Mouse (Mus musculus): ENCODE measurements around the gene Csf1. TPM values are rescaled to one million over a fixed set of nuclear protein-coding genes. Genes with fewer than 3 reads are reported as not detected.

Gene Csf1
- polyA plus RNA-seq, 1 experiment from 2014 or later = 7.9 TPM

DNA sequence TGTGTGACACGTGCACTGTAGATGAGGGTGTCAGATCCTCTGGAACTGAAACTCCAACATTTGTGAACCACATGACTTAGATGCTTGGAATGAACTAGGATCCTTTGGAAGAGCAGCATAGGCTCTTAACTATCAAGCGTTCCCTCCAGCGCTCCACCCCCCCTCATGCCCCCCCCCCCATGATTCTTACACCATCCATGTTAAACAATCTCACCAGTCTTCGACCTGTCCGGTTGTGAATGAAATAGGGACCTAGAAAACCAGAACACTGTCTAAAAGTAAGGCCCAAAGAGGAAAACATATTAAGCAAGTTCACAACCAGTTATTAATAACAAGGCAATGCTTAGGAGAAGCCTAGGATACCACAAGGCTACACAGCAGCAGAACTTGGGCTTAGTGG lies 32.5 kb upstream of the Csf1 start:
- H3K27me3 ChIP-seq = no peaks in the 10 kb centered on the region
- 88% methylated on average over 5 of the region's 5 CpGs for WGBS
- peak overlapping the region; percentile 83 for H3K27ac ChIP-seq (replicated peaks)

DNA sequence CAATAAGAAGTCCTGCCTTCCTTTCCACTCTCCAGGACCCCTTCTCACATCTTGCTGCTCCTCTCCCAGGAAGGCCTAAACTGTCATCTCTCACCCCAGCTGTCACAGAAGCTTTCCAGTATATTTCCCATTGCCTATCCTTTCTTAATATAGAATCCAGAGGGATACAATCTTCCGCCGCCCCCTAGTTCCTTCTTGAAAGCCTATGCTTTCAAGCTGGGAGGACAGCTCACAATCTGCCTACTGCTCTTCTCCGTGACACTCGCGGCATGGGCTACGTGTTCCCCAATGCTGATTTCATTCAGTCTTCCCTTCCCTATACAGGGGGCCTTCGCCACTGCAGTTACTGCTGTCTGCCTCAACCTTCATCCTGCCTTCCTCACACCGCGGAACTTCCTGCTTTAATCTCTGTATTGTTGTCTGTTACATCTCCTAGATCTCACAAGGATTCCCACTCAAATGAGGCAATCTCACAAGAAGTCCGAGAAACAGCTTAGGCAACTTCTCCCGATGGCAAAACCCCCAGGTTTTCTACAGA lies 30.6 kb upstream of the Csf1 start:
- ATAC-seq (replicated peaks) = no peak
- H3K36me3 ChIP-seq = no peaks in the 10 kb centered on the region
- no peak overlapping the region for H3K4me3 ChIP-seq
- no peak overlapping the region for H3K4me2 ChIP-seq (replicated peaks)
- H3K27ac ChIP-seq (replicated peaks) = no peak overlapping the region
- H3K4me1 ChIP-seq = peaks cover 26% of the 10 kb centered on the region
- no peaks in the 10 kb centered on the region for H3K27me3 ChIP-seq
- no peaks in the 10 kb centered on the region for H3K9me3 ChIP-seq
- 88% methylated on average over 11 of the region's 11 CpGs for WGBS
- no peak overlapping the region for H3K9ac ChIP-seq (replicated peaks)

More for the DNA sequence above, 32.5 kb upstream of the Csf1 start:
- H3K36me3 ChIP-seq = no peaks in the 10 kb centered on the region
- no peaks in the 10 kb centered on the region for H3K9me3 ChIP-seq
- H3K4me1 ChIP-seq = peaks cover 17% of the 10 kb centered on the region
- no peak overlapping the region for H3K4me2 ChIP-seq (replicated peaks)
- no peak overlapping the region for H3K4me3 ChIP-seq
- no peak overlapping the region for H3K9ac ChIP-seq (replicated peaks)
- no peak for ATAC-seq (replicated peaks)

DNA sequence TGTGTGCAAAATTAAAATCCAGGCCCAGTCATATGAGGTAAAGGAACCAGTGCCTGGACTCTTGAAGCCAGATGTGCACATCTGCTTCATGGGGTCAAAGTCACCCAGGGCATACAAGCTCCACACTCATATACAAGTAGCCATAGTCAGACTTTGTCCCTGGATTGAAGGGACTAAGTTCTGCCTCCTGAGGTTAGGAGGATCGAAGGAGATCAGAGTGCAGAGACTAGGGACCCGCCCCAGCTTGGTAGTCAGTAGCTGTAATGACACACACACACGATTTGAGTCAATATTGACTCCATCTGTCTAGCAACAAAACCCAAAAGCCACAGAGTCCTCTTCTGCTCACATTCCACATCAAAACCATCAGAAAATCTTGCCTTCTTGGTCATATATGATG lies 30.0 kb upstream of the Csf1 start:
- Histone ChIP-seq H3K9ac (replicated peaks) (no peak overlapping the region), H3K27ac (replicated peaks) (no peak overlapping the region), H3K36me3 (no peaks in the 10 kb centered on the region), H3K4me2 (replicated peaks) (no peak overlapping the region), H3K4me3 (no peak overlapping the region), H3K9me3 (no peaks in the 10 kb centered on the region), H3K27me3 (no peaks in the 10 kb centered on the region), H3K4me1 (peaks cover 26% of the 10 kb centered on the region)
- 88% methylated on average over 3 of the region's 3 CpGs for WGBS
- no peak for ATAC-seq (replicated peaks)

DNA sequence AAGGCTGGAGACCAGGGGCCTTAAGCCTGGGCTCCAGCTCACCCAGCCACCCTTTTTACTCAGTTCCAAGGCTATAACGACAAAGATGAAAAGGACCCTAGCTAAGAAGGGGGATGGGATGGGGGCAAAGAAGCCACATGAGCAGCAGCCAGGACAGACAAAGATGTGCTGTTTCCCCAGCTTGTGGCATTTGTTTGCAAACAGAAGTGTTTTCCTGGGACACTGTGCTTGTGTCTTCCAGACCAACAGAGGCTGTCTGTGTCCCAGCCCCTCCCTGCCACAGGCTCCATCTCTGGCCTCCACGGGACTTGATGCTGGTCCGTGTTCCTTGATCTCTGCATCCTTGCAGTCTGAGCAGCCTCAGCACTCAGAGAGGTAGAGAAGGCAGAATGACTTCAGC lies 28.6 kb upstream of the Csf1 start:
- WGBS = 64% methylated on average over 3 of the region's 3 CpGs
- no peak overlapping the region for H3K27ac ChIP-seq (replicated peaks)

DNA sequence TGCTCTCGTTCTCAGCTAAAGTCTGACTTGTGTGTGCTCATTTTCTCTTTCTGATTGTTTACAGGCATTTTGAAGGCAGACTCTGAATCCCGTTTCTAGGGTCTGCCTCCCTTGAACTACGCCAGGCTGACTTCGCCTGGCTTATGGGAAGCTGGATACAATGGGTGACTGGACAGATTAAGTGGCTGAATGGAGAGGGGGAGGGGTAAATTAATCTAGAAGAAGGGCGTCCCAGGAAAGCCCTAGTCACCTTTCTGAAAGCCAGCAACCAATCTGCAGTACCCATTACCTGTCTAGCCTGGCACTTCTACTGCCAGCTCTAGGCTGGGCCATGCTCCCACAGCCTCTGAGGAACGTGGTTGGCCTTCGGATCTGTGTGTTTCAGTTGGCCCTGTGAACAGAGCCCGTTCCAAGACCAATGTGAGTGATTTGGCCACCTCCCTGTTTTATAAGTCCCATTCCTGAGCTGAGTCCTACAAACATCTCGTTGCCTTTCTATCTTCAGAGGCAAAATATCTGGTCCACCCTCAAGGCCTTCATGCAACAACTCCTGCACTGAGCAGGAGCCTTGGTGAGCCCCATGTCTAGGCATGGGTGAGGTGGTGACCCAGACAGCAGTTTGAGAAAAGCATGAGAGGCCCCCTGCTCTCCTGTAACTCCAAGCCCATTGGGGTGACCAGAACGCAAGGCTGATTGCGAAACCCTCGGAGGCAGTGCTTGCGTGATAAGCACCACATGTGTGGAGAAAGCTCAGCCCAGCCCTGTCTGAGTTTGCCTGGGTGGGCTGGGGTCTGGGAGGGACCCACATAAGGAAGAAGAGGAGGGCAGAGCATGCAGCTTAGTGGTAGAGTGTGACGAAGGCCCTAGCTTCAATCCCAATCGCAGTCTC lies 27.6 kb upstream of the Csf1 start:
- Histone ChIP-seq H3K9me3 (no peaks in the 10 kb centered on the region), H3K4me1 (peaks cover 12% of the 10 kb centered on the region), H3K36me3 (no peaks in the 10 kb centered on the region), H3K27me3 (no peaks in the 10 kb centered on the region), H3K4me3 (no peak overlapping the region), H3K27ac (replicated peaks) (no peak overlapping the region), H3K9ac (replicated peaks) (no peak overlapping the region), H3K4me2 (replicated peaks) (no peak overlapping the region)
- 60% methylated on average over 15 of the region's 15 CpGs for WGBS
- no peak for ATAC-seq (replicated peaks)

More for the DNA sequence above, 28.6 kb upstream of the Csf1 start:
- Histone ChIP-seq H3K27me3 (no peaks in the 10 kb centered on the region), H3K9me3 (no peaks in the 10 kb centered on the region), H3K4me1 (peaks cover 22% of the 10 kb centered on the region), H3K9ac (replicated peaks) (no peak overlapping the region), H3K4me3 (no peak overlapping the region), H3K4me2 (replicated peaks) (no peak overlapping the region), H3K36me3 (no peaks in the 10 kb centered on the region)
- no peak for ATAC-seq (replicated peaks)

DNA sequence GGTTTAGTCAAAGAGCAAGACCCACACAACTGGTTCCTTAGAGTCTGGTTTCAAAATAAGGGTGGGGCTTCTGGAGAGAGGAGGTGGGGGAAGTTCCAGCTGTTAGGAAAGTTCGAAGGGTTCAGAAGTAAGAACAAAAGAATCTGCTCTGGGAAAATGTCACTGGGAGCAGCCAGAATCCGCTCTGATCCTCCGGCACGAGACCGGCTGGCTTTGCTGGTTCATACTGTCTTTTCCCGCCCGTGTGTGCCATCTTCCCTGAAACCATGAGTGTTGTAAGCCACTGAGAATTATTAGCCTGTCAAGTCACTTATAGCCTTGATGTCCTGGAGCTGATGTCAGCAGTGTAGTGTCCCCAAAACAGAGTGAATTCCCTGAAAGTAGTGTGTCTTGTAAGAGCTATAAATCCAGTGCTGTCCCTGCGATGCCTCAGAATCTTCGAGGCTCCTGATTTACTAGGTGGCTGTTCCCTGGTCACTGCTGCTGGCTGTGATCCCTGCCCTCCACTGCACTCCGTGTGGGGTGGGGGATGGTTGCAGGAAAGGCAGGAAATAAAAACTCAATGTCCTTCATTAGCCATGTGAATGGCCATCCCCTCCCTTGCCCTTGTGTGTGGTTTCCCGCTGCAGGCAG lies 26.8 kb upstream of the Csf1 start:
- Histone ChIP-seq H3K36me3 (no peaks in the 10 kb centered on the region), H3K27ac (replicated peaks) (no peak overlapping the region), H3K4me3 (no peak overlapping the region), H3K27me3 (no peaks in the 10 kb centered on the region), H3K4me1 (peaks cover 9% of the 10 kb centered on the region), H3K9me3 (no peaks in the 10 kb centered on the region), H3K4me2 (replicated peaks) (no peak overlapping the region), H3K9ac (replicated peaks) (no peak overlapping the region)
- ATAC-seq (replicated peaks) = no peak
- 37% methylated on average over 11 of the region's 11 CpGs for WGBS

DNA sequence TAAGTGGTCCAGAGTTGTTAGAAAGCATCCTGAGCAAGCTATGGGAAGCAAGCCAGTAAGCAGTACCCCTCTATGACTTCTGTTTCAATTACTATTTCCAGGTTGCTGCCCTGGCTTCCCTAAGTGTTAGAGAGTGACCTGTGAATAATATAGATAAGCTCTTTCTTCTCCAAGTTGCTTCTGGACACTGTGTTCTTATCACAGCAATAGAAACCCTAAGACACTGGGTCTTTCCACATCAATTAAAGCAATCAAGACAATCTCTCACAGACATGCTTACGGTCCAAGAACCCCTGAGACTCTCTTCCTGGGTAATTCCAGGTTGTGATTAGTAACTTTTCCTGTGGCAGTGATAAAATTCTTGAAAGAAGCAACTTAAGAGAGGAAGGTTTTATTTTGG lies 26.1 kb upstream of the Csf1 start:
- Histone ChIP-seq H3K27ac (replicated peaks) (no peak overlapping the region), H3K9ac (replicated peaks) (no peak overlapping the region), H3K4me3 (no peak overlapping the region), H3K4me2 (replicated peaks) (no peak overlapping the region), H3K27me3 (no peaks in the 10 kb centered on the region), H3K4me1 (peaks cover 9% of the 10 kb centered on the region), H3K9me3 (no peaks in the 10 kb centered on the region), H3K36me3 (no peaks in the 10 kb centered on the region)
- 92% methylated on average over 1 of the region's 1 CpGs for WGBS
- ATAC-seq (replicated peaks) = no peak

DNA sequence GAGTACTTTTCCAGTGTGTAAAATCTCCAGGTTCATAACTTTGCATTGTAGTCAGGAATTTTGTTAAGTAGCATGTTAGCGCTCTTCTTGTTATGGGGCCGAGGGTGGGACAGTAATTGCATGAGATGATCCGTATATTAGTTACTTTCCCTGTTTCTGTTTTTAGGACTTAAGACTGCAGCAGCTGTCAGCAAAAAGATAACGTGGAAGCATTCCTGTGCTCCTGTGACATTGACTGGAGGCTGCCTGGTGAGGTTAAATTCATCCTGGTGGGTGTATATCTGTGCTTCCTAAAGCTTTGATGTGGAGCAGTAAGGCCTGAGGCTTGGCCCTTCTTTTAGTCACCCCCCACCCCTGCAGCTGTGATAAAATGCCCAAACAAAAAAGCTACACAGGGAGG lies 25.3 kb upstream of the Csf1 start:
- H3K27ac ChIP-seq (replicated peaks) = no peak overlapping the region
- H3K9me3 ChIP-seq = no peaks in the 10 kb centered on the region
- no peaks in the 10 kb centered on the region for H3K27me3 ChIP-seq
- no peak overlapping the region for H3K4me3 ChIP-seq
- no peak for ATAC-seq (replicated peaks)
- no peaks in the 10 kb centered on the region for H3K36me3 ChIP-seq
- no peak overlapping the region for H3K4me2 ChIP-seq (replicated peaks)
- 86% methylated on average over 4 of the region's 4 CpGs for WGBS
- H3K4me1 ChIP-seq = peaks cover 9% of the 10 kb centered on the region
- no peak overlapping the region for H3K9ac ChIP-seq (replicated peaks)

DNA sequence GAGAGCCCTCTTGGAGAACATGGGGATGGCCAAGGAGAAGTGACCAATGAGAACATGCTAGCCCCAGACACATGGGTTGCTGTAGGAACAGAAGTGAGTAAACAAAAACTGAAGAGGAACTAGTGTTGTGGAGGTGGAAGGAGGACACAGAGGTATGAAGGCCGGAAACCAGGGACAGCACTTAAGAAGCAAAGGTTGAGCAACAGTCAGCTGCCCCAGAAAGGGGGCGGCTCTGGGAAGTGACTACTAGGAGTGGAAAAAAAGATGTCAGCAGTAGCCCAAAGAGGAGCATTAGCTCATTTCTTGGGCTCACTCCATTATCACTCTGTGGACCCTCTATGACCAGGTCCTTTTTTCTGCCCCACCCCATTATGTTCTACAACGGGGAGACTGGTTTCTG lies 23.0 kb upstream of the Csf1 start:
- peaks cover 9% of the 10 kb centered on the region for H3K4me1 ChIP-seq
- 98% methylated on average over 3 of the region's 3 CpGs for WGBS

DNA sequence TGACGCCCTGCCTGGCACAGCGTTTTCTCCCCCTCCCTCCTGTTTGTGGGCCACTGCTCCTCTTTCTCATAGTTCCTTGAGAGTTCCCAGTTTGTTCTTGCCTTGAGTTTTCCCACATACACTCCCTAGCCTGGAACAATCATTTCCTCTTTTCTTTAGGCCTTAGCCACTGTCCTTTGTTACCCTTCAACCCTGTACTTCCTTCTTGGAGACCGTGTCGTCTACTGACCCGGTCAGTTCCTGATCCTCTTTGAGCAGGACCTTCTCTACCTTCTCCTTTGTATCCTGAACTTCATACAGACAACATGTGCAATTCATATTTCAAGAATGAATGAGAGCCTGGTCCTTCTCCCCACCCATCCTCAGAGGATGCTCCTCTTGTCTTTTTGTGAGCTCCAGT lies 21.0 kb upstream of the Csf1 start:
- H3K4me2 ChIP-seq (replicated peaks) = no peak overlapping the region
- no peak for ATAC-seq (replicated peaks)
- H3K9ac ChIP-seq (replicated peaks) = no peak overlapping the region
- no peaks in the 10 kb centered on the region for H3K27me3 ChIP-seq
- 93% methylated on average over 5 of the region's 5 CpGs for WGBS
- no peaks in the 10 kb centered on the region for H3K4me1 ChIP-seq
- H3K27ac ChIP-seq (replicated peaks) = no peak overlapping the region
- H3K4me3 ChIP-seq = no peak overlapping the region
- H3K9me3 ChIP-seq = no peaks in the 10 kb centered on the region
- H3K36me3 ChIP-seq = no peaks in the 10 kb centered on the region

More for the DNA sequence above, 23.0 kb upstream of the Csf1 start:
- Histone ChIP-seq H3K27me3 (no peaks in the 10 kb centered on the region), H3K36me3 (no peaks in the 10 kb centered on the region), H3K4me2 (replicated peaks) (no peak overlapping the region), H3K4me3 (no peak overlapping the region), H3K9ac (replicated peaks) (no peak overlapping the region), H3K27ac (replicated peaks) (no peak overlapping the region), H3K9me3 (no peaks in the 10 kb centered on the region)
- no peak for ATAC-seq (replicated peaks)

DNA sequence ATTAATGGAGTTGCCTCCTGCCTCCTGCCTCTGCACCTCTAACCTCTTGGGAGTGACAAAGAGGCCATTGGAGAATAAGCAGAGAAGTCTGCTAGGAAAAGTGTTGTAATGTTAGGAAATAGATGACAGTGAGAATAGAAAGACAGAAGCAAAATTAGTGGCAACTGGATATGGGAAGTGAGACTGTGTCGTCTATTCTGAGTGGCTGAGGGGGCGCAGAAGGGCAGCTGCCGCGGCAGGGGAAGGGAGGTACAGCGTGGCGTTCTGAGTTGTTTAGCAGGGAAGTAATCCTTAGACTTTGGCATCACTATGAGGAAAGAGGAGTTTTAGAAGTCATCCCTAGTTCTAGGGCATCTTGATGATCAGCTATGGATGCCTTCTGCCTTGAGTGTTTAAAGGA lies 17.7 kb upstream of the Csf1 start:
- H3K27ac ChIP-seq (replicated peaks) = no peak overlapping the region
- 89% methylated on average over 6 of the region's 6 CpGs for WGBS
- H3K4me3 ChIP-seq = no peak overlapping the region

DNA sequence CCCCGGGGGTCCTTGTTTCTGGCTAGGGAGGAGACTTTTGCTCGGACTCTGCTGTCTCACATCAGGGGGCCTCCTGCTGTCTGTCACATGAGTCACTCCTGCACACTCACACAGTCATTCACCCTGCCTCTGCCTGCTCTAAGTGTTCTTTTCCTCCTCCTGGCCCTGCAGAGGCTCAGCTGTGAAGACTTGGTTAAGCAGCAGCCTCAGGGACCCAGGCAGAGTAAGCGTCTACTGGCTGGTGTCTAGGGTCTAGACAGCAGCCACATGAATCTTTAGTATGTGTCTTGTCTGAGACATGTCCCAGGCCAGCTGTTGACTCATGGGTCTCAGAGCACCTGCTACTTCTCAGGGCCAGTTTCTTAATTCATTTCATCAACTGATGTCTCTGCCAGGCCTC lies 16.0 kb upstream of the Csf1 start:
- no peak overlapping the region for H3K27ac ChIP-seq (replicated peaks)
- no peak overlapping the region for H3K4me2 ChIP-seq (replicated peaks)
- no peaks in the 10 kb centered on the region for H3K4me1 ChIP-seq
- ATAC-seq (replicated peaks) = no peak
- WGBS = 49% methylated on average over 3 of the region's 3 CpGs
- H3K9me3 ChIP-seq = no peaks in the 10 kb centered on the region
- H3K36me3 ChIP-seq = no peaks in the 10 kb centered on the region
- H3K4me3 ChIP-seq = no peak overlapping the region
- H3K9ac ChIP-seq (replicated peaks) = no peak overlapping the region
- H3K27me3 ChIP-seq = no peaks in the 10 kb centered on the region

More for the DNA sequence above, 17.7 kb upstream of the Csf1 start:
- Histone ChIP-seq H3K4me1 (no peaks in the 10 kb centered on the region), H3K36me3 (no peaks in the 10 kb centered on the region), H3K9me3 (no peaks in the 10 kb centered on the region), H3K4me2 (replicated peaks) (no peak overlapping the region), H3K9ac (replicated peaks) (no peak overlapping the region), H3K27me3 (no peaks in the 10 kb centered on the region)
- ATAC-seq (replicated peaks) = no peak
